Mouse (Mus musculus) neutrophil, adult 5-6 weeks (primary cell): ENCODE measurements at regions not wholly inside any gene's neighbourhood (a gene's known extent, or its start where the extent isn't known, plus 50 kb on each side); places are given as distances from the start of the nearest gene placed in this dataset.

Source experiments
- ATAC-seq: fragments of 151-379, 151-347 bp; 2 replicates; pipeline ENCODE4 v1.8.0; 2017; ENCODE audit warnings: mild to moderate bottlenecking, moderate TSS enrichment; ENCODE audit not compliant: insufficient number of reproducible peaks, poor library complexity, low FRiP score, severe bottlenecking; ENCODE audit errors: extremely low read depth

- no peak for ATAC-seq
Measured at GRCm38 (mm10) chr12:118367307-118368076, 66.3 kb upstream of the Sp4 start.

GRCm38 (mm10) chr12:118352866-118353265 is 51.6 kb upstream of the Sp4 start:
- no peak for ATAC-seq

- ATAC-seq, result no peak
Measured at GRCm38 (mm10) chr12:118351421-118351820, 50.2 kb upstream of the Sp4 start.
